Mouse (Mus musculus) urinary bladder, postnatal 14 days (tissue): ENCODE measurements around the gene Mrpl39.
A peak's percentile ranks its signal among the peaks of the same experiment; 100 is the strongest.

Source experiments
- DNase-seq: peaks from one replicate; pipeline ENCODE4 v3.0.0; 2021; ENCODE audit warnings: low spot score

Mrpl39 gene

DNA sequence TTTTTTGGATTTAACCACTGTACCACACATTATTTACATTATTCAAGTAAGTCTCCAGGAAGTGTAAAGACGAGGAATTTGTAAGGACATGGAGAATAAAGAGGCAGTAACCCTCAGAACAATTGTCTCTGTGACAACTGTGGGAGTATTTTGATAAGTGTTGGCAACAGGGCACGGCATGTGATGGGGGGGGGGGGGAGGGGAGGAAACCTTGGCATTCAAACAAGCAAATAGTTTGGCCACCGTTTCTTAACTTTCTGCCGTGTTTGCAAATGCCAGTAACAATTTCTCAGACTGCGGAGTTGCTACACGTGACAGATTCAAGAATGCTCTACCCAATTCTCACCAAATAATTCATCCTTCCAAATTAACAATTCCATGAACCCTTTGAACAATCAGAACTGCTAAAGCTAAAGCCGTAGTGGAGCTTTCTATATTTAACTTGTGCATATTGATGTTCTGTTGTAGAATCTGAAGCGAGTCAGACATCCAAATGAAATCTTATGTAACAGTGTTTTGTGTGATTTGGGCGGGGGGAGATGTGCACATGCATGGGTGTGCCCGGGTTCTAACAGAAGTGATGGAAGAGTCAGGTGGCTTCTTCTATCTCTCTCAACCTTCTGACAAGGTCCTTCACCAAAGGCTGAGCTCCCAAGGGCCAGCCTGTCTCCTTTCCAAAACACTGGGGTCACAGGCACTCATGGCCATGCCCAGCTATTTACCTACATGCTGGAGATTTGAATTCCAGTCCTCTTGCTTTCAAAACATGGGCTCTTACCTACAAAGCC is 9.4 kb upstream of the Mrpl39 start:
- no peak for DNase-seq

DNA sequence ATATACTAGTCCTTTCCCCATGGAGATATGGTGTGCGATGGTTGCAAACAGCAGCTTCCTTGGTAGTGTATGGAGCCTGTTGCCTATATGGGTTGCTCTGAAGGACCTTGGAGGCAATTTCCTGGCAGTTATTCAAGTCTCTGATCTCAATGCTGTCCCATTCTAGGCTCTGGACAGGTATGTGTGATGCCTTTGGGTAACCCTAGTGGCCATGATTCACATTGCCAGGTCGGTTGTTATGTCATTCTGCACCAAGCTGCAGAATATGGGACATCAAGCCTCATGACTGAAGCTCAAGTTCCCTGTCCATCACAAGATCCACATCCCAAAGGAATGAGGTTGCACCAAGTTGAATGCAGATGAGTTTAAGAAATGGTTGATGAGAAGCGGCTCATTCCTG is 1.8 kb upstream of the Mrpl39 start:
- DNase-seq: no peak

DNA sequence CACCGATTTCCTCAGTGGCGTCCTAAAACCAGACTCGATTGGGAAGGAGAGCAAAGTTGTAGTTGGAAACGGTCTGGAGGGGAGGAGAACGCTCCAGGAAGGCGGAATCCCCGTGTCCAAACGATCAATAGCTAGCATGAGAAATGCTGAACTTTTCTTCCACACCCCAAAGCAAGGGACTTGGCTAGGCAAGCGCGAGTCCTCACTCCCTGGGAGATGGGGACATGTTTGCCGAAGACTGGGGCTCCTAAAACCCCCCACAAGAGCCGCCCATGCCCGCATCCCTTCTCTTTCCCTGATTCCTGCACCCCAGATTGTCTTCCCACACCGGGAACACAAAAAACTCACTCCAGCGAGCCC is 756 bp downstream of the Mrpl39 start:
- DNase-seq: no peak

DNA sequence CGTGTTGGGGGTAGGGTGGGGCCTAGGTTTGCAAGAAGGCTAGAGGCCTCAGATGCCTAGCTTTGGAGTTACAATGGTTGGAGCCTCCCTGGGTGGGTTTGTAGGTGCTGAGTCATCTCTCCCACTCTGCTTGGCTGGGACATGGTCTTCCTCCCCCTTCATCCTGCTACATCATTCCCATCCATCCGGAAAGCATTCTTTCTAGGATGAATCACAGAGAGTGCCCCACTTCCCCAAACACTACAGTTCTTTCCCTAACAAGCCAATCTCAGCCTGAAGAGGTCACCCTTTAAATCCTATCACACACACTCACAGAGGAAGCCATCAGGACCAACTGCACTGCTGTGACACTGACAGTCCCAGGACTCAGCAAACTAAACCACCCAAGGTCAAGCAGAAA is 14.9 kb downstream of the Mrpl39 start:
- no peak for DNase-seq

DNA sequence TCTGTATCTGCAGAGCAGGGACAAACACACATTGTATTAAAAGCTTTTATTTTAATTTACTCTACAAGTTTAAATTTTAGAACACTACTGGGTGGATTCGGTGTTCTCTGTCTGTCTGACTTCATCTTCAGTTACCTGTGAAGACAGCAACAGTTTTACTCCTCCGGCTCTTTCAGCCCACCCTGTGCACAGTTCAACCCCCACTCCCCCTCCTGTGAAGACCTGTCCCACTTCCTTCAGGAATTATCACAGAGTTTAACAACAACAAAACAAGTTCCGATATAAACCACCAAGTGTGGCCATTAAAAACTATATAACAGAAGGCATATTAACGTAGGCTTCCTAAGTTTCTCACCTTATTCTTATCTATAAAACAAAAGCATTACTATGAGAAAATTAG is 17.3 kb downstream of the Mrpl39 start:
- DNase-seq: no peak

DNA sequence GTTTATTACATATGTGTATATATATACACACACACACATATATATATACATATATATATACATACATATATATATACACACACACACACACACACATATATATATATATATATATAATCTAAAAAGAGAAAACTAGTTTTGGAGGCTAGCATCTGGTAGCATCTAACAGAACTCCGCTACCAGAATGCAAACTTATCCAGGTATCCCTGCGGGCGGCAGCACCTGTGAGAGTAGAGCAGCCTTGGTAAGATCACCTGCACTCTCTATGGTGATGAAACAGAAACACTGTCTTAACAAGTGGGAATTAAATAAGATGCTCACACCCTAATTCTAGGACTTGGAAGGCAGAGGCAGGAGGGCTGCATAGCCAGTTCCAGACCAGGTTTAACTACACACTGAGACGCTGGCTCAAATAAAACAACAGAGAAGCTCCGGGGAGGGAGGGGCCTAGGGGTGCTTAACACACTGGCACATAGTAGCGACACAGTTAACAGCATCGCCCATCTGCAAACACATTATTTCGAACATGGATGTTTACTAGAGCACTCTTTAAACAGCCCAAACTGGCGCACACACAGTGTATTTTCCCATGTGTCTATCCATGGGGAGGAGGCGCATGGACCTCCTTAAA is 17.8 kb downstream of the Mrpl39 start:
- no peak for DNase-seq

DNA sequence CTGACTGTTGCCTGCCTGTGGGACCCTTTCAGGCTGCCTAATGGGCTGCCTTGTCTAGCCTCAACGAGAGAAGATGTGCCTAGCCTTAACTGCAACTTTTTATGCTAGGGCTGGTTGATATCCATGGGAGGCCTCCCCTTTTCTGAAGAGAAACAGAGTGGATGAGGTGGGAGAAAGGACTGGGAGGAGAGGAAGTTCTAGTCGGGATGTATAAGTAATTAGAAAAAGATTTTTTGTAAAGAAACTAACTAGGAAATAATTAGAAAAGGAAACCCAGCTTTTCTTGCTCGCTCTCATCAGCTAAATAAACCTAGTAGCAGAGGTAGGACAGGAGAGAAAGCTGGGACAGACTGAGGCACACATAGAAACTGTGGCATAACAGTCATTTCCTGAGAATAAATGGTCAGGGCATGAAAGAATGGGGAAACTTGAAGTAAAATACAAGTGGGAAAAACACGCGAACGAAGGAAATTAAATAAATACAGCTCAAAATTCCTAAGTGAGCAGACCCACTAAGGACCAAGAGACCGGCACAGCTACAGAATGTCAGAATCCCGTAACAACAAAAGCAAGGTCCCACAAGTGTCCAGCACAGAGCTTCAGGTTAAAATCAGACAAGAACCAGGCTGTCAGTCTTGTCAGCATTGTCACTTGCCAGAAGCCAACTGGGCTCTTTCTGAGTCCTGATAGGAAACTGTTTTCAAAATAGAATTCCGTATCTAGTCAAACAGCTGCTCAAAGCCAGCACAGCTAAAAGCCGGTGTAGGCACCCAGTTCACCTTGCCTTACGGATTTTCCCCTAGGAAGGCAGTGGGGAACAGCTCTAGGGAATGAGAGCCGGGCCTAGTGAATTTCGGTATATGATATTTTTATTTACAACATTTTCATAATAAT is 18.6 kb downstream of the Mrpl39 start:
- no peak for DNase-seq

DNA sequence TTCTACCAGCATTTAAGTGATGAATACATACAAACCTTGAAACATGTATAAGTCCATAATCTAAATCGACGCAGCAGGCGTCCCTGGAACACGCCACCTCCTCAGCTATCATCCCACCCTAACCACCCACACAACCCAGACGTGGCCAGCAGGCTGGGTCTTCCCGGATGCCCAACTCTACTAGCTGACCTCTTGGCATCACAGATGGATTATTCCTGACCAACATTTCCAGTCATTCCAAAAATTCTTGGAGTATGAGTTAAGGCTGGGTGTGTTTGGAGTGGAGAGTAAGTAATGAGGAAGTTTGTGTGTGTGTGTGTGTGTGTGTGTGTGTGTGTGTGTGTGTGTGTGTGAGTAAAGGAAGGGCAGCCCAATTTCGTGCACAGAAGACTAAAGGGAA is 19.3 kb downstream of the Mrpl39 start:
- no peak for DNase-seq

DNA sequence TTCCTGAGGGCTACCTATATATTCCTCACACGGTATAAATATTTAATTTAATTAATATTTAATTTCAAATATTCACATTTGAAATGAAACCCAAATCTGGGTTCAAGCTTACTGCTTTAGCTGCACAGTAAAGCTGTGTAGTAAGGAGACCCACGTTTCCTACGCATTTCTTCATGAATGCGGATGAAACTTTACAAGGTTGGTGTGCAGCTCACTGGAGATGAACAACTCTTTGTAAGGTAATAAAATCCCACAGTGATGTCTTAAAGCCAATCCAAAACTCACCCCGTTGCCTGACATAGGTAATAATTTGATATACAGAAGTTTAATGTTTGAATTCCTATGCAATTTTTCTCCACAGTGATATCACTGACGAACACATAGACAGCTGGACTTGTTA is 20.6 kb downstream of the Mrpl39 start:
- DNase-seq: no peak

DNA sequence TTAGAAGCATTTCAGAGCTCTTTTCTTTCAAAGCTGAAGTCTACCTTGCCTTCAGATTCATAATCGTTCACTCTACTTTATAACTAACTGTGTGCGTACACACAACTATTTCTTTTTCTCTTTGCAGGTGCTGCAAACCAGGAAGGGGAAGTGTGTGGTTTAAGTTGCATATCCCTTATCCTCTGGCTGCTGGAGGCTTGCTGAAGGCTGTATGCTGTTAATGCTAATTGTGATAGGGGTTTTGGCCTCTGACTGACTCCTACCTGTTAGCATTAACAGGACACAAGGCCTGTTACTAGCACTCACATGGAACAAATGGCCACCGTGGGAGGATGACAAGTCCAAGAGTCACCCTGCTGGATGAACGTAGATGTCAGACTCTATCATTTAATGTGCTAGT is 21.6 kb downstream of the Mrpl39 start:
- DNase-seq: no peak

DNA sequence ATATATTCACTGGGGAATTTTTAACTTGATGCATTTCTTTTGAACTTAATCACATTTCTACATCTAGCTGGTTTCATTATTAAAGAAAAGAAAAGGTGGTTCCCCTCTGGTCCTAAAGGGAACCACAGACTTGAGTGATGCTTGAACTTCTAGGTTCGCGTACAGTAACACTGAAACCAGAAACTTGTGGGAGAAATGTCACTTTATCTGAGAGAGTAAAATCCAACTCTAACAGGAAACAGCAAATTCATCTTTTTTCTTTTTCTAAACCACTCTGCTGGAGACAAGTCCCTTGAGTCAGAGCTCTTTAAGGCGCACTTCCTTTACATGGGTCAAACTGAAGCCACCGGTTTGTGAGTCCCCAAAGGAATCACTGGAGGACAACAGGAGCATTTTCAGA is 22.4 kb downstream of the Mrpl39 start:
- no peak for DNase-seq

DNA sequence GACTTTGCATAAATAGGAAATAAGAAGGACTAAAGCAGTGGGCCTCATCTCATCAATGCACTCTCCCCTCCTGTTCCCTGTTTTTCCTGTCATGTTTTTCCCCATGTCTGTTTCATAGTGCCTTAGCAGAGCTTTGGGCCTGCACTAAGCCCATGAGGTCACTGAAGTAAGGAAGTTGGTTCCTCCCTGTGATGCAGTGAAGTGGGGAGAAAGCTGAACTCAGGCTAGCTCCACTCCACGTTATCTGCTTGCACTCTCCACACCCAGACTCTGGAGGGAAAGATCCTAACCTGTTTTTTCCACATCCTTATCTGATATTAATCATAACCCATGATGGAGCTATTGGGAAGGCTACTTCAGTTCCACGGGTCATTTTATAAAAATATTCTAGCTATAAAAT is 26.9 kb downstream of the Mrpl39 start:
- no peak for DNase-seq

DNA sequence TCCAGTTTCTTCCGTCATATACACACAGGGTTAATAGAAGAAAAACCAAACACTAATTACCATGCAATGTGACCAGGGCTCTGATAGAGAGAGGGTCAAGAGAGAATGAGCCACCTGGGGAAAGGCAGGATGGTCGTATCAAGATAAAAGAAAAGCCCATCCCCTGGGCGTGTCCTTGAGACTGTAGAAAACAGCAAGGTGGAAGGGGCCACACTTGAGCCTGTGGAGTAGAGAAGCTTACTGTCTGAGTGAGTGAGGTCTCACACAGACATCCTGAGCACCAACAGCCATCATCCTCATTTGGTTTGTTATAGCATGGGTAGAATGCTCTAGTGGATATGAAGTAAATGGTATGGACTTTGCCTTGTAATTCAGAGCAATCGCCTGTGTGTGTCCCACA is 27.7 kb downstream of the Mrpl39 start:
- no peak for DNase-seq

DNA sequence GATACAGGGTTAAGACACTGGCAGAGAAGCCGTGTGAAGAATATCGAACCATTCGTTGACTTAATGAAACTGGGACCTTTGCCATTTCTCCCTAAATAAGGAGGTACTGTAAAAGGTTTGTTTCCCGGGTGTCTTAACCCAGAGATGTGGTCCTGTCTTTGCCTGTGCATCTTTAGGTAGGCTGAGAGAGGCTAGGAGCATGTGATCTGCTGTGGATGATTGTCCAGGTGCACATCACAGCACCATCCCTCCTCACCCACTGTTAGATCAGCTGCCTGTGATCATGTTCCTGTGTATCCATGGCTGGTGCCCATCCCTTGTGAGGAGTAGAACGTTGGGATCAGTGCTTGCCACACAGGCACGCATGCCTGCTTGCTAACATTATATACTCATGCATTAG is 29.0 kb downstream of the Mrpl39 start:
- no peak for DNase-seq

DNA sequence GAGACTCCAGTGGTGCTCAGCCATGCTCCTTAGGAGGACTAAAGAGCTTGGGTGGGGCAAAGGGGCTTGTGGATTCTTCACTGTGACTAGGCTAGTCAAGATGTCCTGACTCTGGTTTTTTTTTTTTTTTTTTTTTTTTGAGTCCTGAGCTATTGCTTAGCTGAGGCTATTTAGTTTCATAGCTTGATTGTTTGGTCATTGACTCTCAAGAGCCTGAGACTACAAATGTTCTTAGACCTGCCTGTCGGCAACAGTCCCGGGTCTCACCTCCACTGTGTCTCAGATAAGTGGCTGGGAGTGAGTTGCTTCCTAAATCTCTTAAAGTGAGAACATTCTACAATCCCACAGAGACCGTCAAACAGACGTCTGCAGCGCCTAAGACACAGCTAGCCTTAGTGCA is 30.0 kb downstream of the Mrpl39 start:
- no peak for DNase-seq

DNA sequence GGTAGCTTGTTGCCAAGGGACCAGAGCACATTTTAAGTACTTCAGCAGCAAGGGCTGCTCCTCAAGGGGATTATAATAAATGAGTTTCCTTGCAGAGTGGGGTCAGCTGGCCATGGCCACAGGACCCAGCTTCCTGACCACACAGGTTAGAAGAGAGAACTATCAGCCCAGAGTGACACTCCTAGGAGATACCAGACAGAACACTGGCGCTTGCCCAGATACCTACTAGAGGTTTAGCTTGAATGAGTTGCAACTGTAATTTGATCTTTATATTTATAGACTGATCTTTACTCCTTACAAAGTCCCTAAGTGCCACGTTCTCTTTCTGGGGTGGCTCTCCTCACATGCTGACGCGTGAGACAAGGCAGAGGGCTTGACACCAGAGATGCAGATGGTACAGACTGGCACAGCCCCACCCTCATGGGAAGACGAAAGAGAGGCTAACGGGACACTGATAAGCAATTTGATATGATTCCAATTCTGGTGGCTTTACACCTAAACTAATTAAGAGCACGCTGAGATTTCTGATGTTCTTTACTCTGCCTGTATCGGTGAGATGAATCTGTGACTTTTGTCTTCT is 30.8 kb downstream of the Mrpl39 start:
- DNase-seq: no peak

DNA sequence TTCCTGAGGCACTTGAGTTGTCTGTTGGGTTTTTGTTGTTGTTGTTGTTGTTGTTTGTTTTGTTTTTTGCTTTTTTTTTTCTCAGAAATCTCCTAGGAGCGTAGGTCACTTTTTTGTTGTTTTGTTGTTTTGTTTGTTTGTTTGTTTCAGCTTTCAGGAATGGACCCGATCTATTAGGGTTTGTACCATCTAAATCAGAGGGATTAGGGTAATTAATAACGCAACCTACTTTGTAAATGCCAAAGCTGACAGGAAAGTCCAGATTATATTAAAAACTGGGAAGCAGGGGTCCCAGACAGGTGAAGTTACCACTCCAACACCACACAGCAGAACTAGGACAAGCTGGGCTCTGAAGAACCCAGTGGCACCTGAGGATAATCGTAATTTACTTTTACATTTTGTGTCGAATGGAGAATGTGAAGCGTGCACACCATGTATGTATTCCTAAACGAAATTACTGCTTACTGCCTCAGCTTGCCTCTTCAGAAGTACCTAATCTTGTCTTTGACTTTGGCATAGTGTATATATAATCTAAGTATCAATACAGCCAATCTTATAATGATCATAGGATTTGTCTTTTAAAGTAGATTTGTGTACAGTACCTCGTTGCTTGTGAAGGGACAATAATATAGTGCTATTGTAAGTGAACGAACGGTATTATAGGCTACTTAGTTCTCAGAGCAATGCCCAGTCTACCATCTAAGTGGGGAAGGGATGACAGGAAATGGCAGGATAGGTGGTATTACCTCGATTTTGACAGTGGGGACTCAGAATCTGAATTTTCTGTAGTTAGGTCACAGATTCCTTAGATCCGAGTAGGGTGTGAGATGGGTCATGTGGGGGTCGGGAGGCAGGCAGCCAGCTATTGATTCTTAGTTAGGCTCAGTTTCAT is 31.5 kb downstream of the Mrpl39 start:
- DNase-seq: no peak

DNA sequence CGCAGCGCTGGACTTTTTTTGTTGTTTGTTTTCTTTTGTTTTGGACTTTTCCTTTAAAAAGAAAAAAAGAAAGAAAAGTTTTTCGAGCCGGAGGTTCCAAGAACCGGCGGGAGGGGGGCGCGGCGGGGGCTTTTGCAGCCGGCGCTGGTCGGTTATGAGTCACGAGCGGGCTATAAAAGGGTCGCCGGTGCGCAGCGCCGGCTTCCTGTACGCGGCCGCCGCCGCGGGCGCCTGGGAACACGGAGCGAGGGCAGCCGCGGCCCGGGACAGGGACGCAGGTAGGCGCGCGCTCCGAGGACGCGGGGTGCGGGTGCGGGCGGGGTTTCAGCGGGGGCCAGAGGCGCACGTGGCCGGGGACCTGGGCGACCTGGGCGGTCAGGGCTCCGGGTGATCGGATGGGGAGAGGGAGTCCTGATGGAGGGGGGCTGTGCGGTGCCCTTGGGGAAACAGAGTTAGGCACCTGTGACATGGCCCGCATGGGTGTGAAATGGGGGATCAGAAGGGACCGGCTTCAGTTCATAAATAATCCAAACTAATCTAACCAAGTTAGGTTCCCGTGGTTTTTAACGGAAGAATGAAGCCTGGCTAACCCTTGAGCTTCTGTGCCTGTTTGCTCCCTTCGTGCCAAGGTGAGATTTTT is 32.3 kb downstream of the Mrpl39 start:
- DNase-seq: peak; percentile 60

DNA sequence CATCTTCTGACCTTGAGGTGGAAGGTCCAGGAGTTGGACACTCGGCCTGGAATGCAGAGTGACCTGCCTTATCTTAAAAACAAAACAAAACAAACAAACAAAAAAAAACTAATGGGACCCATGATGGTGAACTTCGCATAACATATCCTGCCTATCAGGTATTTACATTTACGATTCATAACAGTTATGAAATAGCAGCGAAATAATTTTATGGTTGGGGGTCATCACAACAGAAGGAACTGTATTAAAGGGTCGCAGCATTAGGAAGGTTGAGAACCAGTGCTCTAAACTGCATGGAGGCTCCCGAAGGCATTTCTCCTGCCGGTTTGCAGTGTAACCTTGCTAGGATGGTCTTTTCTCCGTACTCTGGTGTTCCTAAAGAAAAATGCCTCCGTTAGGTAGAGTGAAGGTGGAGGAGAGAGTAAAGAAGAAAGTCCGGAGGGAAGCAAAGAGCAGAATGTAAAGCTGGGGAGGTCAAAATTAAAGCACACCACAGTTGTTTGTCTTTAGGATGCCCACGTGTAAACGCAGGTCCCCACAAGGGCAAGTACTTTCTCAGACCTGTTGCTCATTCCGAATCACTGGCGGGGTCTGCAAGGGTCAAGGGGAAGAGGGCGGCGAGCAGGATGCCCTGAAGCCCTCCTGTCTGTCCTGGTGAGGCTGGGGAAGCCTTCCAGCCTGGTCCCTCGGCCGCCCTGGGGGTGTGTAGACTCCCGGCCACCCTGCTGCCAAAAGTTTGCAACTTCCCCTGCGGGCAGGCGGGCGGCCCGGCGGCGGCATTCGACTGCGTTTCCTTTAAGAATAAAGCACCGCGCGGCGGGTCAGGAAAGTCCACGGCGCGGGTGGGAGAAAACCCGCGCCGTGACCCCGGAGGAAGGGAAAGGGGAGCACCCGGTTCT is 33.1 kb downstream of the Mrpl39 start:
- peak; percentile 42 for DNase-seq

DNA sequence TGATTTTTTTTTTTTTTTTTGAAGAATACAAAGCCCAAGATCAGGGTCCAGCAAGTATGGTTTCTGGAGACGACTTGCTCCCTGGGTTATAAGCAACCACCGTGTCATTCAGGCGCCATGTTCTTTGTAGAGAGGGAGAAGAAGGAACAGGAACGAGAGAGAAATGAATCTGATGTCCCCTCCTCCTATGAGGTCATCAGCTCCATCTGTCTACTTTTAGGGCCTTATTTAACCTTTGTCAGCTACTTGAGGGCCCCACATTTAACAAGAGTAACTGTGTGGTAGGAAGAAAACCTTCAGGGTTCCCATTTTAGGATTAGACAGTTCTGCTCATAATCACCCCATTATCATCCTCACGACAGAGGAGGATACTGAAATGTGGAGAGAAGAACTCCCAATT is 34.5 kb downstream of the Mrpl39 start:
- no peak for DNase-seq
